Mouse (Mus musculus) left cerebral cortex, adult 18-20 months (tissue): ENCODE results near the gene Hist1h2bm. TPM values are rescaled to one million over a fixed set of nuclear protein-coding genes. Genes with fewer than 3 reads are reported as not detected.

ENCODE experiments used
- microRNA-seq, 2 experiments: library from miRNA; unstranded; fragments of <30 nt; microRNA quantifications; one replicate each; pipeline ENCODE4 v1.2.0; 2021
- total RNA-seq, 2 experiments: library from RNA; stranded (reverse); gene quantifications; 2 replicates each; pipeline ENCODE4 v1.2.3; 2021

Hist1h2bm gene
- total RNA-seq, 2 experiments from 2014 or later: 2.7 to 2.9 TPM

Small RNAs within 50 kb of the gene (microRNA-seq; reads per million reads assigned to microRNA genes)
- gene Gm44357 (0 reads per million in 2 experiments), gene Gm44367 (0 reads per million in 2 experiments), gene Gm44454 (0 reads per million in 2 experiments)

Other genes with a start within 250 kb of the Hist1h2bm start
- gene Zkscan4, start 243.1 kb upstream of the Hist1h2bm start, total RNA-seq: 1 to 10 TPM; 5.7 to 6.4 TPM
- gene Gm10065, start 242.6 kb upstream of the Hist1h2bm start, total RNA-seq: not detected
- gene AK157302, start 226.8 kb upstream of the Hist1h2bm start, total RNA-seq: 10 to 100 TPM; 21.6 to 25.9 TPM
- gene Gm11273, start 220.6 kb upstream of the Hist1h2bm start, total RNA-seq: 10 to 100 TPM; 60.5 to 66.3 TPM
- gene Zkscan8, start 190.9 kb upstream of the Hist1h2bm start, total RNA-seq: 10 to 100 TPM; 13.1 to 18.5 TPM
- gene Olfr1366, start 179.2 kb upstream of the Hist1h2bm start, total RNA-seq: not detected
- gene Olfr1535, start 162.2 kb upstream of the Hist1h2bm start, total RNA-seq: not detected
- not detected for gene Olfr1364, start 140.3 kb upstream of the Hist1h2bm start, total RNA-seq
- not detected for gene Olfr1362, start 108.0 kb upstream of the Hist1h2bm start, total RNA-seq
- gene Olfr11, start 79.5 kb upstream of the Hist1h2bm start, total RNA-seq: not detected
- not detected for gene Olfr1361, start 58.7 kb upstream of the Hist1h2bm start, total RNA-seq
- gene Olfr1360, start 44.6 kb upstream of the Hist1h2bm start, total RNA-seq: not detected
- gene Olfr1359, start 23.9 kb upstream of the Hist1h2bm start, total RNA-seq: not detected
- gene Hist1h2bl, start 5.9 kb upstream of the Hist1h2bm start, total RNA-seq: 10 to 100 TPM; 20.0 to 20.4 TPM
- 10 to 100 TPM; 20.3 to 34.8 TPM for gene Hist1h2ai, start 5.6 kb upstream of the Hist1h2bm start, total RNA-seq
- 10 to 100 TPM; 57.9 to 62.6 TPM for gene Hist1h3h, start 4.4 kb upstream of the Hist1h2bm start, total RNA-seq
- 10 to 100 TPM; 21.0 to 22.9 TPM for gene Hist1h4j, start 13.0 kb downstream of the Hist1h2bm start, total RNA-seq
- gene Hist1h4k, start 28.5 kb downstream of the Hist1h2bm start, total RNA-seq: 100 to 1,000 TPM; 420 to 436 TPM
- 10 to 100 TPM; 10.2 to 19.7 TPM for gene Hist1h2ak, start 31.8 kb downstream of the Hist1h2bm start, total RNA-seq
- 1 to 10 TPM; 6.3 to 9.2 TPM for gene Hist1h2bn, start 32.1 kb downstream of the Hist1h2bm start, total RNA-seq
- 1 to 10 TPM; 8.4 to 9.0 TPM for gene Hist1h1b, start 58.6 kb downstream of the Hist1h2bm start, total RNA-seq
- 10 to 100 TPM; 65.2 to 77.9 TPM for gene Hist1h3i, start 61.3 kb downstream of the Hist1h2bm start, total RNA-seq
- 1 to 10 TPM; 1.1 to 2.8 TPM for gene Hist1h2an, start 65.2 kb downstream of the Hist1h2bm start, total RNA-seq
- gene Hist1h2bp, start 65.4 kb downstream of the Hist1h2bm start, total RNA-seq: 1 to 10 TPM; 4.1 to 7.0 TPM
- 10 to 100 TPM; 23.2 to 34.4 TPM for gene Hist1h2bq, start 88.2 kb downstream of the Hist1h2bm start, total RNA-seq
- 1 to 10 TPM in 1 of 2 experiments, not detected in 1; 6.2 TPM for gene Hist1h2ao, start 88.4 kb downstream of the Hist1h2bm start, total RNA-seq
- 100 to 1,000 TPM; 252 to 307 TPM for gene Hist1h4m, start 89.7 kb downstream of the Hist1h2bm start, total RNA-seq
- gene Hist1h4n, start 110.2 kb downstream of the Hist1h2bm start, total RNA-seq: 10 to 100 TPM; 48.9 to 61.1 TPM
- gene Hist1h2ap, start 111.5 kb downstream of the Hist1h2bm start, total RNA-seq: 10 to 100 TPM; 27.2 to 27.7 TPM
- 10 to 100 TPM; 22.9 to 33.6 TPM for gene Hist1h2br, start 111.7 kb downstream of the Hist1h2bm start, total RNA-seq
- 1 to 10 TPM; 3.0 to 3.8 TPM for gene Zfp184, start 223.1 kb downstream of the Hist1h2bm start, total RNA-seq